Mouse (Mus musculus) kidney, embryonic 16.5 days (tissue): ENCODE measurements around the gene Gm4756. TPM values are rescaled to one million over a fixed set of nuclear protein-coding genes. Genes with fewer than 3 reads are reported as not detected.
"Not testable (repeated sequence)": the region's sequence is repeated elsewhere in the genome, so short reads cannot be mapped to it uniquely, and the experiment has no call there.

Source experiments
- ATAC-seq: fragments of 200-750 bp; cut with Nextera tagmentation; 2 replicates; pipeline ENCODE4 v1.8.0; 2017; ENCODE audit warnings: moderate TSS enrichment; ENCODE audit not compliant: low FRiP score, low TSS enrichment
- H3K27ac ChIP-seq: fragments of 300-500 bp; sonication (generic); 2 replicates; pipeline ENCODE4 v1.5.1; 2014; ENCODE audit warnings: low read length
- H3K27me3 ChIP-seq: fragments of 300-500 bp; sonication (generic); 2 replicates; pipeline ENCODE4 v1.6.1; 2014; ENCODE audit warnings: low read length, control low read depth, mixed read lengths; ENCODE audit not compliant: insufficient read depth
- H3K36me3 ChIP-seq: fragments of 300-500 bp; sonication (generic); 2 replicates; pipeline ENCODE4 v1.6.1; 2014; ENCODE audit warnings: low read length, control low read depth, mixed read lengths; ENCODE audit not compliant: insufficient read depth
- H3K4me1 ChIP-seq: fragments of 300-500 bp; sonication (generic); 2 replicates; pipeline ENCODE4 v1.6.1; 2014; ENCODE audit warnings: low read length, control low read depth, mixed read lengths; ENCODE audit not compliant: insufficient read depth
- H3K4me2 ChIP-seq: fragments of 300-500 bp; sonication (generic); replicated peaks from 2 replicates; pipeline ENCODE4 v1.6.1; 2014; ENCODE audit warnings: low read depth, low read length
- H3K4me3 ChIP-seq: fragments of 300-500 bp; sonication (generic); 2 replicates; pipeline ENCODE4 v1.5.1; 2014; ENCODE audit warnings: mild to moderate bottlenecking, low read length
- H3K9ac ChIP-seq: fragments of 300-500 bp; sonication (generic); replicated peaks from 2 replicates; pipeline ENCODE4 v1.6.1; 2014; ENCODE audit warnings: low read length
- H3K9me3 ChIP-seq: fragments of 300-500 bp; sonication (generic); 2 replicates; pipeline ENCODE4 v1.6.1; 2016; ENCODE audit warnings: low read length, control low read depth
- WGBS: fragments of 180-500 bp; shearing (Covaris S2); extraction: QIAGEN DNeasy Blood & Tissue Kit; methylation state at CpG from one replicate; pipeline ENCODE4 v1.1.7; 2014; 5-methylcytosine and 5-hydroxymethylcytosine counted together
- polyA plus RNA-seq: library from polyadenylated mRNA; unstranded; fragments of >200 nt; fragmentation: Nextera tagmentation; extraction: Ambion mirVana; gene quantifications from 2 replicates; pipeline ENCODE4 v1.2.1, GENCODE M21; 2015

Gene Gm4756
- polyA plus RNA-seq, 1 experiment from 2014 or later: not detected

GRCm38 (mm10) chr12:72655775-72656174 lies 6.3 kb upstream of the Gm4756 start:
- ATAC-seq: no peak
- no peak overlapping the region for H3K4me3 ChIP-seq
- H3K4me1 ChIP-seq: no peaks in the 10 kb centered on the region
- no peak overlapping the region for H3K9ac ChIP-seq
- no peaks in the 10 kb centered on the region for H3K36me3 ChIP-seq
- no peak overlapping the region for H3K27ac ChIP-seq
- H3K4me2 ChIP-seq: no peak overlapping the region
- 91% methylated on average over 16 of the region's 16 CpGs for WGBS
- H3K9me3 ChIP-seq: no peaks in the 10 kb centered on the region
- no peaks in the 10 kb centered on the region for H3K27me3 ChIP-seq

- Histone ChIP-seq H3K4me1 (no peaks in the 10 kb centered on the region), H3K4me3 (no peak overlapping the region), H3K4me2 (no peak overlapping the region), H3K9me3 (no peaks in the 10 kb centered on the region), H3K27me3 (no peaks in the 10 kb centered on the region), H3K36me3 (no peaks in the 10 kb centered on the region), H3K27ac (no peak overlapping the region), H3K9ac (no peak overlapping the region)
- ATAC-seq: no peak
- WGBS: 24% methylated on average over 4 of the region's 4 CpGs
Observed at GRCm38 (mm10) chr12:72654698-72655097, 5.2 kb upstream of the Gm4756 start.

GRCm38 (mm10) chr12:72648921-72649320 lies 540 bp downstream of the Gm4756 start:
- WGBS: 94% methylated on average over 14 of the region's 14 CpGs
- no peak for ATAC-seq
- no peak overlapping the region for H3K4me3 ChIP-seq
- no peak overlapping the region for H3K27ac ChIP-seq
- H3K4me1 ChIP-seq: no peaks in the 10 kb centered on the region
- H3K27me3 ChIP-seq: no peaks in the 10 kb centered on the region
- no peak overlapping the region for H3K9ac ChIP-seq
- no peak overlapping the region for H3K4me2 ChIP-seq
- no peaks in the 10 kb centered on the region for H3K9me3 ChIP-seq
- no peaks in the 10 kb centered on the region for H3K36me3 ChIP-seq

GRCm38 (mm10) chr12:72638025-72638424 lies 11.4 kb downstream of the Gm4756 start:
- ATAC-seq: no peak
- Histone ChIP-seq H3K27ac (no peak overlapping the region), H3K4me2 (no peak overlapping the region), H3K4me3 (no peak overlapping the region), H3K9me3 (peaks cover 15% of the 10 kb centered on the region; the same call in 1 of the 2 replicates), H3K36me3 (no peaks in the 10 kb centered on the region), H3K4me1 (no peaks in the 10 kb centered on the region), H3K9ac (no peak overlapping the region), H3K27me3 (no peaks in the 10 kb centered on the region)
- 73% methylated on average over 3 of the region's 3 CpGs for WGBS

GRCm38 (mm10) chr12:72628751-72629150 lies 20.7 kb downstream of the Gm4756 start:
- H3K4me1 ChIP-seq: no peaks in the 10 kb centered on the region
- no peaks in the 10 kb centered on the region for H3K27me3 ChIP-seq
- H3K27ac ChIP-seq: no peak overlapping the region
- no peak for ATAC-seq
- WGBS: 91% methylated on average over 7 of the region's 7 CpGs
- H3K4me3 ChIP-seq: no peak overlapping the region
- H3K36me3 ChIP-seq: no peaks in the 10 kb centered on the region
- H3K9me3 ChIP-seq: no peaks in the 10 kb centered on the region
- no peak overlapping the region for H3K9ac ChIP-seq
- no peak overlapping the region for H3K4me2 ChIP-seq

GRCm38 (mm10) chr12:72622853-72623496 lies 26.5 kb downstream of the Gm4756 start:
- no peaks in the 10 kb centered on the region for H3K9me3 ChIP-seq
- no peaks in the 10 kb centered on the region for H3K36me3 ChIP-seq
- ATAC-seq: no peak
- H3K4me1 ChIP-seq: no peaks in the 10 kb centered on the region
- H3K4me3 ChIP-seq: no peak overlapping the region
- H3K4me2 ChIP-seq: no peak overlapping the region
- 84% methylated on average over 5 of the region's 5 CpGs for WGBS
- H3K27ac ChIP-seq: no peak overlapping the region
- no peaks in the 10 kb centered on the region for H3K27me3 ChIP-seq
- H3K9ac ChIP-seq: no peak overlapping the region

GRCm38 (mm10) chr12:72621441-72621840 lies 28.0 kb downstream of the Gm4756 start:
- no peaks in the 10 kb centered on the region for H3K36me3 ChIP-seq
- H3K4me2 ChIP-seq: no peak overlapping the region
- no peaks in the 10 kb centered on the region for H3K9me3 ChIP-seq
- no peak overlapping the region for H3K4me3 ChIP-seq
- no peaks in the 10 kb centered on the region for H3K4me1 ChIP-seq
- no peaks in the 10 kb centered on the region for H3K27me3 ChIP-seq
- no peak overlapping the region for H3K9ac ChIP-seq
- no peak overlapping the region for H3K27ac ChIP-seq
- 72% methylated on average over 1 of the region's 1 CpGs for WGBS
- ATAC-seq: no peak

- Histone ChIP-seq H3K4me2 (no peak overlapping the region), H3K4me1 (no peaks in the 10 kb centered on the region), H3K9me3 (no peaks in the 10 kb centered on the region), H3K4me3 (no peak overlapping the region), H3K27ac (no peak overlapping the region), H3K27me3 (no peaks in the 10 kb centered on the region), H3K36me3 (no peaks in the 10 kb centered on the region), H3K9ac (no peak overlapping the region)
- no peak for ATAC-seq
- 89% methylated on average over 7 of the region's 7 CpGs for WGBS
Observed at GRCm38 (mm10) chr12:72620856-72621255, 28.6 kb downstream of the Gm4756 start.

GRCm38 (mm10) chr12:72612053-72612452 lies 37.4 kb downstream of the Gm4756 start:
- no peak overlapping the region for H3K27ac ChIP-seq
- no peak overlapping the region for H3K4me3 ChIP-seq
- H3K4me1 ChIP-seq: no peaks in the 10 kb centered on the region
- no peak overlapping the region for H3K9ac ChIP-seq
- H3K9me3 ChIP-seq: 0 out of 2 replicates have a peak, but pooled peaks cover 2% of the 10 kb centered on the region
- WGBS: 90% methylated on average over 3 of the region's 3 CpGs
- H3K27me3 ChIP-seq: no peaks in the 10 kb centered on the region
- no peaks in the 10 kb centered on the region for H3K36me3 ChIP-seq
- H3K4me2 ChIP-seq: no peak overlapping the region
- ATAC-seq: no peak

GRCm38 (mm10) chr12:72598731-72599130 lies 50.7 kb downstream of the Gm4756 start:
- not testable (repeated sequence) for H3K27ac ChIP-seq, H3K4me3 ChIP-seq, H3K27me3 ChIP-seq, ATAC-seq, H3K36me3 ChIP-seq, H3K9ac ChIP-seq, H3K9me3 ChIP-seq, H3K4me1 ChIP-seq, H3K4me2 ChIP-seq
- WGBS: 95% methylated on average over 2 of the region's 2 CpGs
